Mouse (Mus musculus) heart, embryonic 14.5 days (tissue): Measurements from ENCODE around the gene Pstk. TPM values are rescaled to one million over a fixed set of nuclear protein-coding genes. Genes with fewer than 3 reads are reported as not detected.

Experiments
- ATAC-seq: fragments of 200-750 bp; cut with Nextera tagmentation; 2 replicates; pipeline ENCODE4 v1.8.0; 2017; ENCODE audit warnings: low read depth, moderate TSS enrichment; ENCODE audit not compliant: insufficient number of reproducible peaks, insufficient read depth, low FRiP score
- H3K27ac ChIP-seq, 2 experiments: fragments of 200-500 bp in 1 of 2; fragments of 300-500 bp in 1 of 2; sonication (generic) in 1 of 2; replicated peaks in 1 of 2; 2 replicates each; pipeline ENCODE4 v1.5.1; 2012 to 2014; ENCODE audit warnings: low read depth in 2 of 2, low read length in 2 of 2, control low read depth in 1 of 2, mild to moderate bottlenecking in 1 of 2, mixed read lengths in 1 of 2; ENCODE audit not compliant: control insufficient read depth in 1 of 2, insufficient read depth in 1 of 2
- H3K27me3 ChIP-seq: fragments of 300-500 bp; sonication (generic); 2 replicates; pipeline ENCODE4 v1.6.1; 2014; ENCODE audit warnings: mild to moderate bottlenecking, low read length, control low read depth; ENCODE audit not compliant: control insufficient read depth, insufficient read depth
- H3K36me3 ChIP-seq: fragments of 300-500 bp; sonication (generic); 2 replicates; pipeline ENCODE4 v1.6.1; 2014; ENCODE audit warnings: mild to moderate bottlenecking, control low read depth, low read length, mixed read lengths; ENCODE audit not compliant: control insufficient read depth, insufficient read depth
- H3K4me1 ChIP-seq, 2 experiments: fragments of 200-500 bp in 1 of 2; fragments of 300-500 bp in 1 of 2; sonication (generic) in 1 of 2; 2 replicates each; pipeline ENCODE4 v1.6.1; 2012 to 2014; ENCODE audit warnings: low read length in 2 of 2, control low read depth in 1 of 2, mixed read lengths in 1 of 2; ENCODE audit not compliant: control insufficient read depth in 2 of 2, insufficient read depth in 2 of 2
- H3K4me2 ChIP-seq: fragments of 300-500 bp; sonication (generic); 2 replicates; pipeline ENCODE4 v1.6.1; 2014; ENCODE audit warnings: mild to moderate bottlenecking, low read length
- H3K4me3 ChIP-seq, 2 experiments: fragments of 200-500 bp in 1 of 2; fragments of 300-500 bp in 1 of 2; sonication (generic) in 1 of 2; 2 replicates each; pipeline ENCODE4 v1.5.1; 2012 to 2014; ENCODE audit warnings: low read length in 2 of 2, mild to moderate bottlenecking in 2 of 2, control low read depth in 1 of 2, low read depth in 1 of 2, moderate library complexity in 1 of 2; ENCODE audit not compliant: control insufficient read depth in 1 of 2, insufficient read depth in 1 of 2
- H3K9ac ChIP-seq: fragments of 300-500 bp; sonication (generic); 2 replicates; pipeline ENCODE4 v1.6.1; 2014; ENCODE audit warnings: mild to moderate bottlenecking, low read length
- H3K9me3 ChIP-seq: fragments of 300-500 bp; sonication (generic); 2 replicates; pipeline ENCODE4 v1.6.1; 2016; ENCODE audit warnings: low read length, control low read depth; ENCODE audit not compliant: control insufficient read depth
- WGBS: fragments of 180-500 bp; shearing (Covaris S2); extraction: QIAGEN DNeasy Blood & Tissue Kit; methylation state at CpG from one replicate; pipeline ENCODE4 v1.1.7; 2014; 5-methylcytosine and 5-hydroxymethylcytosine counted together
- polyA plus RNA-seq: library from polyadenylated mRNA; unstranded; fragments of >200 nt; fragmentation: Nextera tagmentation; extraction: Ambion mirVana; gene quantifications from 2 replicates; pipeline ENCODE4 v1.2.1, GENCODE M21; 2014

The Pstk gene
- polyA plus RNA-seq, 1 experiment from 2014 or later: 98.9 TPM

GRCm38 (mm10) chr7:131345856-131346541 lies 24.9 kb upstream of the Pstk start:
- 88% methylated on average over 7 of the region's 7 CpGs for WGBS
- Histone ChIP-seq H3K27me3 (no peaks in the 10 kb centered on the region), H3K4me3 (no peak overlapping the region), H3K4me2 (no peak overlapping the region), H3K9ac (no peak overlapping the region), H3K4me1 (no peaks in the 10 kb centered on the region), H3K27ac (no peak overlapping the region), H3K36me3 (peaks cover 80% of the 10 kb centered on the region), H3K9me3 (no peaks in the 10 kb centered on the region)
- ATAC-seq: no peak

DNA sequence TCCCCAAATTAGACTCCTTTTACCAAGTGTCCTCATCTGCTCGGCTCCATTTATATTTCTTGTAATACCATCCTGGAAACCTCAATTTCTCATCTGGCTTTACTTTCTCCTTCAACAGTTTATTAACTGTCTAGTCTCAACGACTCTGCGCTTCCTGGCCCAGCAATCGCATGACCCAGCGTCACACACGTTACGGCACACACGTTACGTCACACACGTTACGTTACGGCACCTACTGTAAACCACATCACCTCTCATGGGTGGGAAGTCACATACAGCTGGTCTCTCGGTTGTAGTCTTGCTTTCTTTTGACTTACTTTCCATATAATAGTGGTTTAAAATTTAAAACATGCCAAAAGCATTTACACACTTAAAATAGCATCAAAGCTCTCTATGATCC lies 14.8 kb upstream of the Pstk start:
- no peak overlapping the region for H3K4me2 ChIP-seq

GRCm38 (mm10) chr7:131362269-131362614 lies 8.7 kb upstream of the Pstk start:
- under 1% methylated on average over 35 of the region's 35 CpGs for WGBS
- Histone ChIP-seq H3K4me2 (peak overlapping the region; percentile 95), H3K36me3 (peaks cover 32% of the 10 kb centered on the region), H3K4me1 (peaks cover 2 to 10% of the 10 kb centered on the region in 2 experiments; a peak in 3 of 4 replicates), H3K9me3 (no peaks in the 10 kb centered on the region), H3K27ac (peak overlapping the region; percentile 92 to 97), H3K4me3 (peak overlapping the region; percentile 77 to 95), H3K27me3 (no peaks in the 10 kb centered on the region), H3K9ac (peak overlapping the region; percentile 93)
- ATAC-seq: peak; percentile 75

More for the DNA sequence above, 14.8 kb upstream of the Pstk start:
- H3K4me1 ChIP-seq: peaks cover 0 to 3% of the 10 kb centered on the region in 2 experiments; a peak in 1 of 4 replicates
- H3K36me3 ChIP-seq: peaks cover 76% of the 10 kb centered on the region
- no peak for ATAC-seq
- H3K9me3 ChIP-seq: no peaks in the 10 kb centered on the region
- no peaks in the 10 kb centered on the region for H3K27me3 ChIP-seq
- no peak overlapping the region for H3K9ac ChIP-seq
- H3K27ac ChIP-seq: no peak overlapping the region
- WGBS: 96% methylated on average over 13 of the region's 13 CpGs
- no peak overlapping the region for H3K4me3 ChIP-seq

- peak within 1 kb of the TSS; percentile 93 for H3K9ac ChIP-seq
- H3K4me2 ChIP-seq: peak within 1 kb of the TSS; percentile 95
- peaks cover 27% of the 10 kb centered on the region for H3K36me3 ChIP-seq
- peak within 1 kb of the TSS; percentile 77 to 95 for H3K4me3 ChIP-seq
- no peaks in the 10 kb centered on the region for H3K27me3 ChIP-seq
- peak within 1 kb of the TSS; percentile 97 for H3K27ac ChIP-seq
- peak; percentile 97 for ATAC-seq
- under 1% methylated on average over 55 of the region's 55 CpGs for WGBS
- no peaks in the 10 kb centered on the region for H3K9me3 ChIP-seq
- peaks cover 2 to 10% of the 10 kb centered on the region in 2 experiments; a peak in 3 of 4 replicates for H3K4me1 ChIP-seq
Measured at GRCm38 (mm10) chr7:131362615-131363300, 8.2 kb upstream of the Pstk start, which contains the start of gene 2310057M21Rik. Gene 2310057M21Rik, minus strand, starts transcription at chr7:131362759.

GRCm38 (mm10) chr7:131364131-131364530 lies 6.8 kb upstream of the Pstk start:
- ATAC-seq: no peak
- 83% methylated on average over 8 of the region's 8 CpGs for WGBS

GRCm38 (mm10) chr7:131371470-131371860 lies 524 bp downstream of the Pstk start:
- Histone ChIP-seq H3K4me2 (peak overlapping the region; percentile 65), H3K27me3 (no peaks in the 10 kb centered on the region; the same call in 1 of the 2 replicates), H3K4me3 (peak overlapping the region; percentile 63 to 74), H3K9ac (peak overlapping the region; percentile 85), H3K27ac (peak overlapping the region; percentile 93), H3K36me3 (peaks cover 14% of the 10 kb centered on the region), H3K9me3 (no peaks in the 10 kb centered on the region), H3K4me1 (peaks cover 0 to 6% of the 10 kb centered on the region in 2 experiments; a peak in 3 of 4 replicates)
- ATAC-seq: peak; percentile 33; the same call in 1 of the 2 replicates
- 6% methylated on average over 9 of the region's 9 CpGs for WGBS

More at GRCm38 (mm10) chr7:131364131-131364530, 6.8 kb upstream of the Pstk start:
- H3K4me2 ChIP-seq: no peak overlapping the region
- H3K27me3 ChIP-seq: no peaks in the 10 kb centered on the region; the same call in 1 of the 2 replicates
- H3K9ac ChIP-seq: no peak overlapping the region
- H3K9me3 ChIP-seq: no peaks in the 10 kb centered on the region
- no peak overlapping the region for H3K27ac ChIP-seq
- H3K4me3 ChIP-seq: no peak overlapping the region
- H3K4me1 ChIP-seq: peaks cover 2 to 10% of the 10 kb centered on the region in 2 experiments; a peak in 3 of 4 replicates
- peaks cover 13% of the 10 kb centered on the region; the same call in 1 of the 2 replicates for H3K36me3 ChIP-seq

- H3K4me2 ChIP-seq: peak overlapping the region; percentile 65
- no peak for ATAC-seq
- H3K4me3 ChIP-seq: peak overlapping the region in 1 of 2 experiments; percentile 63; a peak in 2 of 4 replicates
- H3K9ac ChIP-seq: peak overlapping the region; percentile 85
- no peaks in the 10 kb centered on the region; the same call in 1 of the 2 replicates for H3K27me3 ChIP-seq
- 66% methylated on average over 9 of the region's 9 CpGs for WGBS
- H3K9me3 ChIP-seq: no peaks in the 10 kb centered on the region
- peaks cover 14% of the 10 kb centered on the region for H3K36me3 ChIP-seq
- peaks cover 0 to 6% of the 10 kb centered on the region in 2 experiments; a peak in 3 of 4 replicates for H3K4me1 ChIP-seq
- peak overlapping the region in 1 of 2 experiments; percentile 93; a peak in 2 of 4 replicates for H3K27ac ChIP-seq
Measured at GRCm38 (mm10) chr7:131371880-131372651, 1.1 kb downstream of the Pstk start.
